Mouse (Mus musculus): ENCODE measurements at regions not wholly inside any gene's neighbourhood (a gene's known extent, or its start where the extent isn't known, plus 50 kb on each side); places are given as distances from the start of the nearest gene placed in this dataset.

DNA sequence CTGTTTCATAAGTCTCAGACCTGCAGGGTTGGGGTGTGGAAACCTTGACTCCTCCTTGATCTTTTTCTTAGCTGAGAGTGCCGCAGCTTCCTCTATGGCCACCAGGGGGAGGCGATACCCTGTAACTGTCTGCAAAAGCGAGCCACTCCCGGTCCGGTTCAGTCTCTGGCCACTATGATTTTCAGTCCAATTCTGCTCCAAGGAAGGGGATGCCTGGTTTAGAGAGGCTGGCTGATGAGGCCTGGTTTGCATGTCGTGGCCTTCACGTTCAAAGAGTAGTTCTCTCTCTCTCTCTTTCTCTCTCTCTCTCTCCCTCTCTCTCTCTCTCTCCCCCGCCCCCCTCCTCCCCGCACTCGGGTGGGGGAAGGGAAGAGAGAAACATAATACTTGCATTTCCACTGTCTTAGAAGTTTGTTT is 70.3 kb upstream of the Thpo start:
- TF ChIP-seq CTCF (IDR thresholded peaks at IDR 0.05; ENCODE audit: control insufficient read depth, insufficient read depth, low read length) = peak; percentile 78
- TF ChIP-seq POLR2A (IDR thresholded peaks at IDR 0.05; ENCODE audit: borderline replicate concordance, control insufficient read depth, low read depth, low read length) = no peak

Measured in bone marrow, adult 2 months (tissue).